Mouse (Mus musculus): ENCODE results near the gene Pbrm1. TPM values are rescaled to one million over a fixed set of nuclear protein-coding genes. Genes with fewer than 3 reads are reported as not detected.

The Pbrm1 gene
- polyA plus RNA-seq (2017; shearing (Covaris generic)), result 156 TPM

GRCm38 (mm10) chr14:31018860-31019291 lies at the start of gene Pbrm1, which contains the start of gene Gnl3:
Gene Pbrm1 (plus strand): TSS chr14:31019138.
Gene Gnl3 (minus strand): TSS chr14:31019152.

GRCm38 (mm10) chr14:31001307-31002205 lies 17.4 kb upstream of the Pbrm1 start, which contains the start of the genes Glt8d1 and Spcs1:
Gene Glt8d1 (plus strand): TSS chr14:31001400.
Gene Spcs1 (minus strand): TSS chr14:31001672.

GRCm38 (mm10) chr14:31128826-31129219 lies 109.9 kb downstream of the Pbrm1 start, which contains the start of gene Smim4:
Gene Smim4 (minus strand): TSS chr14:31128956.

GRCm38 (mm10) chr14:31130236-31131220 lies 111.6 kb downstream of the Pbrm1 start, which contains the start of gene Nt5dc2:
Gene Nt5dc2 (plus strand): TSS chr14:31131053.

GRCm38 (mm10) chr14:31168425-31168824 lies 149.5 kb downstream of the Pbrm1 start, which contains the start of gene Stab1:
Gene Stab1 (minus strand): TSS chr14:31168641.

Other genes starting within 250 kb of the Pbrm1 start
- 20.1 TPM for gene Tmem110, start 193.5 kb upstream of the Pbrm1 start, polyA plus RNA-seq (2017; shearing (Covaris generic))
- gene Mustn1, start 139.9 kb upstream of the Pbrm1 start, polyA plus RNA-seq (2017; shearing (Covaris generic)), result 1.2 TPM
- gene Itih4, start 132.7 kb upstream of the Pbrm1 start, polyA plus RNA-seq (2017; shearing (Covaris generic)), result not detected
- gene Itih3, start 95.4 kb upstream of the Pbrm1 start, polyA plus RNA-seq (2017; shearing (Covaris generic)), result not detected
- gene Itih1, start 75.8 kb upstream of the Pbrm1 start, polyA plus RNA-seq (2017; shearing (Covaris generic)), result not detected
- gene Nek4, start 67.8 kb upstream of the Pbrm1 start, polyA plus RNA-seq (2017; shearing (Covaris generic)), result 6.7 TPM
- gene Glt8d1, start 17.7 kb upstream of the Pbrm1 start, polyA plus RNA-seq (2017; shearing (Covaris generic)), result 11.6 TPM
- gene Spcs1, start 17.5 kb upstream of the Pbrm1 start, polyA plus RNA-seq (2017; shearing (Covaris generic)), result 281 TPM
- gene Gnl3, start within 50 bp of the Pbrm1 start, polyA plus RNA-seq (2017; shearing (Covaris generic)), result 93.8 TPM
- gene Smim4, start 109.8 kb downstream of the Pbrm1 start, polyA plus RNA-seq (2017; shearing (Covaris generic)), result 80.7 TPM
- gene Nt5dc2, start 111.9 kb downstream of the Pbrm1 start, polyA plus RNA-seq (2017; shearing (Covaris generic)), result 1.3 TPM
- 1.3 TPM for gene Stab1, start 149.5 kb downstream of the Pbrm1 start, polyA plus RNA-seq (2017; shearing (Covaris generic))
- gene Tnnc1, start 189.2 kb downstream of the Pbrm1 start, polyA plus RNA-seq (2017; shearing (Covaris generic)), result not detected
- 247 TPM for gene Nisch, start 197.8 kb downstream of the Pbrm1 start, polyA plus RNA-seq (2017; shearing (Covaris generic))
- gene Sema3g, start 198.7 kb downstream of the Pbrm1 start, polyA plus RNA-seq (2017; shearing (Covaris generic)), result not detected
- 18.3 TPM for gene Phf7, start 232.2 kb downstream of the Pbrm1 start, polyA plus RNA-seq (2017; shearing (Covaris generic))
- gene Bap1, start 232.3 kb downstream of the Pbrm1 start, polyA plus RNA-seq (2017; shearing (Covaris generic)), result 91.6 TPM

Data from CD4-positive, CD25-positive, alpha-beta regulatory T cell (primary cell).